Mouse (Mus musculus): ENCODE measurements around the gene Grik1. TPM values are rescaled to one million over a fixed set of nuclear protein-coding genes. Genes with fewer than 3 reads are reported as not detected.

Gene Grik1
- polyA plus RNA-seq, 1 experiment from 2014 or later: 1.0 TPM

GRCm38 (mm10) chr16:87988805-87989204 is 301.3 kb downstream of the Grik1 start:
- peak; percentile 46 for DNase-seq (ENCODE audit: extremely low spot score, low spot score)
- 50% methylated on average over 2 of the region's 2 CpGs for WGBS
- Histone ChIP-seq H3K4me3 (no peak overlapping the region), H3K9me3 (no peaks in the 10 kb centered on the region), H3K27ac (peak overlapping the region; percentile 65; the same call in 1 of the 2 replicates), H3K36me3 (replicated peaks) (no peaks in the 10 kb centered on the region), H3K4me1 (peaks cover 7% of the 10 kb centered on the region), H3K27me3 (ENCODE audit: poor library complexity, severe bottlenecking) (no peaks in the 10 kb centered on the region)

DNA sequence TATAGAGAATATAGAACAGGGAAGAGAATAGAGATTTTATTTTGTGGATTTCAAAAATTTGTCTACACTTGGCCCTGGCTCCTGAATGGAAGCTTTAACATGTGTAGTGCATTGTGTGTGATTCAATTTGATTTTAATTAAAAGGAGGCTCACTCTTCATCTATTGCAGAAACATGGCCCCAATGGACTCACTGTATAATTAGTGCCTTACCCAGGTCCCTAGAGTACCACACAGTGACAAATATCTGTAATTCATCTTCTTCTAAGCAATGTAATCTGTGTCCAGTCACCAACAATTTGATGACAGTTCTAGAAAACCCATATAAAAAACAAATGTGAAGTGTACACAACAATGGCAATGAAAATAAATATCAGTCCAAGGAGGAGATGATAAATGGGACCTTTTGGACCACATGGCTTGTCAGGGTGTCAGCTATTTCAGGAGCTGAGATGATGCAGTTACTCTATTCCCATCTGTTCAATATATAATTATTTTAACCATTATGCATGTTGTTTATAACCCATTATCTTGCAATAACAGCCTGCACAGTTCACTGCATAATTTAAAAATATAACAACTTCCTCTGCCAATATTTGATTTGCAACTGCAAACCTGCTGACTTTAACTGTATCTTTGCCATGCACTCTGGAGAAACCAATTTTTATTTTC is 305.7 kb downstream of the Grik1 start:
- H3K27ac ChIP-seq: no peak overlapping the region
- peaks cover 7% of the 10 kb centered on the region for H3K4me1 ChIP-seq
- H3K36me3 ChIP-seq (replicated peaks): no peaks in the 10 kb centered on the region
- no peak overlapping the region for H3K4me3 ChIP-seq
- H3K9me3 ChIP-seq: no peaks in the 10 kb centered on the region
- no peaks in the 10 kb centered on the region for H3K27me3 ChIP-seq (ENCODE audit: poor library complexity, severe bottlenecking)
- no peak for DNase-seq (ENCODE audit: extremely low spot score, low spot score)

GRCm38 (mm10) chr16:87974076-87974443 is 316.0 kb downstream of the Grik1 start:
- no peak overlapping the region for H3K4me3 ChIP-seq
- no peaks in the 10 kb centered on the region for H3K36me3 ChIP-seq (replicated peaks)
- DNase-seq (ENCODE audit: extremely low spot score, low spot score): no peak
- no peaks in the 10 kb centered on the region for H3K27me3 ChIP-seq (ENCODE audit: poor library complexity, severe bottlenecking)
- H3K27ac ChIP-seq: no peak overlapping the region
- peaks cover 9% of the 10 kb centered on the region; the same call in 1 of the 2 replicates for H3K4me1 ChIP-seq
- 81% methylated on average over 3 of the region's 3 CpGs for WGBS
- no peaks in the 10 kb centered on the region for H3K9me3 ChIP-seq

DNA sequence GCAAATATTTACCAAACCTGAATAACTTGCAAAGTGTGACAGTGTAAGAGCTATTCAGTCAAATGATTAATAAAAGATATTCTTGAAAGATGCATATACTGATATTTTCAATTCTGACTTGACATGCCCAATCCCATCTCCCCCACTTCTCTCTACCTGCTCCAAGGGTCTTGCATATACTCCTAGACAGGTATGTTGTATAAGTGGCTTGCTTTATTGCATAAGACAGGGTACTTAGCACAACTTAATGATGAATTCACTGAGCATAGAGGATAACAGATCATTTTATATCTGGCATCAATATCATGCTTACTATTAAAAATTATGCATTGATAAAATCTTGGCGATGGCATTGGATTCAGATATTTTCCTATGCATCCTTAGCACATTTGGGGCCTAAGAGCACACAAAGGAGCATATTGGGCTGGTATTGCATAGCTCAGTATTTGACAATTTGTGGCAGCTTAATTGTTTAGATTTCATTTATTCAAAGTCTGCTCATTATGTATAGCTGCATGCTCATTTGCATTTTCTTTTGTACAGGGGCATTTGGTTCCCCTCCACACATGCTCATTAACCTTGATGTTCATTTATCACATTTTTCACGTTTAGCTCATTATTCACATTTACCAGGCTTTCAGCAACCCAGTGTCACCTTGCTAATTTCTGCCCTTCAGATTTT is 316.5 kb downstream of the Grik1 start:
- Histone ChIP-seq H3K36me3 (replicated peaks) (no peaks in the 10 kb centered on the region), H3K4me1 (peaks cover 9% of the 10 kb centered on the region; the same call in 1 of the 2 replicates), H3K9me3 (no peaks in the 10 kb centered on the region), H3K27me3 (ENCODE audit: poor library complexity, severe bottlenecking) (no peaks in the 10 kb centered on the region), H3K27ac (no peak overlapping the region), H3K4me3 (no peak overlapping the region)
- no peak for DNase-seq (ENCODE audit: extremely low spot score, low spot score)
- WGBS: 74% methylated on average over 2 of the region's 2 CpGs

GRCm38 (mm10) chr16:87971911-87972310 is 318.2 kb downstream of the Grik1 start:
- DNase-seq (ENCODE audit: extremely low spot score, low spot score): no peak
- no peak overlapping the region for H3K27ac ChIP-seq
- H3K4me1 ChIP-seq: peaks cover 9% of the 10 kb centered on the region; the same call in 1 of the 2 replicates
- H3K36me3 ChIP-seq (replicated peaks): no peaks in the 10 kb centered on the region
- H3K9me3 ChIP-seq: no peaks in the 10 kb centered on the region
- 86% methylated on average over 6 of the region's 6 CpGs for WGBS
- H3K4me3 ChIP-seq: no peak overlapping the region
- H3K27me3 ChIP-seq (ENCODE audit: poor library complexity, severe bottlenecking): no peaks in the 10 kb centered on the region

GRCm38 (mm10) chr16:87969936-87970335 is 320.1 kb downstream of the Grik1 start:
- no peak for DNase-seq (ENCODE audit: extremely low spot score, low spot score)
- Histone ChIP-seq H3K4me3 (no peak overlapping the region), H3K9me3 (no peaks in the 10 kb centered on the region), H3K4me1 (peaks cover 9% of the 10 kb centered on the region; the same call in 1 of the 2 replicates), H3K27me3 (ENCODE audit: poor library complexity, severe bottlenecking) (no peaks in the 10 kb centered on the region), H3K36me3 (replicated peaks) (no peaks in the 10 kb centered on the region), H3K27ac (no peak overlapping the region)
- WGBS: 89% methylated on average over 3 of the region's 3 CpGs

DNA sequence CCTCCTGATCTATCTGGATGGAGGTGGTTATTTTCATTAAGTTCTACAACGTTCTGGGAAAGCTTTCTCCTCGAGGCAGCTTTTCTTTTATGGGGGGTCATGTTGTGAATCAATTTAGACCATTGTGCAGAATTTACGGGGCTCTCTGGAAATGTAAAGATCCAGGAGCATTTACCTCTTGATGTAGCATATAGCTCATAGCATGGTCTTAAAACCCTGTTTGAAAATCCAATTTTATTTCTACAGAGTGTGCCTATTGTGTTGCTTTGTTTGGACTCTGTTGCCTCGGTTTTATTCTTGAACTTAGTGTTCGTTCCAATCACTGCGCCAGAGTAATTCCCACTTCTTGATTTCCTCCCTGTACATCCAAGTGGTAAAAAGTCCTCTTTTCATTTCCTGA is 328.6 kb downstream of the Grik1 start:
- Histone ChIP-seq H3K27me3 (ENCODE audit: poor library complexity, severe bottlenecking) (no peaks in the 10 kb centered on the region), H3K27ac (no peak overlapping the region), H3K4me3 (no peak overlapping the region), H3K36me3 (replicated peaks) (no peaks in the 10 kb centered on the region), H3K9me3 (no peaks in the 10 kb centered on the region), H3K4me1 (no peaks in the 10 kb centered on the region)
- 79% methylated on average over 6 of the region's 6 CpGs for WGBS
- no peak for DNase-seq (ENCODE audit: extremely low spot score, low spot score)

DNA sequence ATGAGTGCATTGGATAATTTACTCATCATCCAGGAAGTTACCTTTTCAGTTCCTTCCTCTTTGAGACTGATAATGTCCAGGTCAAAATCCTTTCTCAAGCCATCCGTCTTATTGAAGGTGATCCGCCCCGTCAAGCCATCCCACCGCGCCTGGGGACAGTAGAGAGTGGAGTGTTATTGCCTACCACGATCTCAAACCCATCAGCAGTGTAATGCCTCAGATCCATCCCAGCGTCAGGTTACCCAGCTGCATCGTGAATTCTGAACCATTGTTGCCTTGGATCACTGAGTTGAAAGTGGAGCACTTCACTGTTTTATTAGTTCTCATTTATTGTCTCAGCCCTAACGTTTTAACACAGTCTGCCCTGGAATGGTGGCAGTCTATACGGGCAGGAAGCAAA is 332.6 kb downstream of the Grik1 start:
- no peaks in the 10 kb centered on the region for H3K27me3 ChIP-seq (ENCODE audit: poor library complexity, severe bottlenecking)
- no peak overlapping the region for H3K27ac ChIP-seq
- H3K9me3 ChIP-seq: no peaks in the 10 kb centered on the region
- no peak overlapping the region for H3K4me3 ChIP-seq
- WGBS: 92% methylated on average over 10 of the region's 10 CpGs
- no peak for DNase-seq (ENCODE audit: extremely low spot score, low spot score)
- H3K4me1 ChIP-seq: no peaks in the 10 kb centered on the region
- H3K36me3 ChIP-seq (replicated peaks): no peaks in the 10 kb centered on the region

GRCm38 (mm10) chr16:87956178-87956577 is 333.9 kb downstream of the Grik1 start:
- WGBS: 85% methylated on average over 5 of the region's 5 CpGs
- no peaks in the 10 kb centered on the region for H3K27me3 ChIP-seq (ENCODE audit: poor library complexity, severe bottlenecking)
- no peak overlapping the region for H3K27ac ChIP-seq
- no peaks in the 10 kb centered on the region for H3K4me1 ChIP-seq
- H3K4me3 ChIP-seq: no peak overlapping the region
- no peaks in the 10 kb centered on the region for H3K9me3 ChIP-seq
- DNase-seq (ENCODE audit: extremely low spot score, low spot score): no peak
- no peaks in the 10 kb centered on the region for H3K36me3 ChIP-seq (replicated peaks)

GRCm38 (mm10) chr16:87954715-87955441 is 335.2 kb downstream of the Grik1 start:
- Histone ChIP-seq H3K36me3 (replicated peaks) (no peaks in the 10 kb centered on the region), H3K27ac (no peak overlapping the region), H3K4me1 (no peaks in the 10 kb centered on the region), H3K9me3 (no peaks in the 10 kb centered on the region), H3K4me3 (no peak overlapping the region), H3K27me3 (ENCODE audit: poor library complexity, severe bottlenecking) (no peaks in the 10 kb centered on the region)
- 94% methylated on average over 9 of the region's 9 CpGs for WGBS
- DNase-seq (ENCODE audit: extremely low spot score, low spot score): no peak

DNA sequence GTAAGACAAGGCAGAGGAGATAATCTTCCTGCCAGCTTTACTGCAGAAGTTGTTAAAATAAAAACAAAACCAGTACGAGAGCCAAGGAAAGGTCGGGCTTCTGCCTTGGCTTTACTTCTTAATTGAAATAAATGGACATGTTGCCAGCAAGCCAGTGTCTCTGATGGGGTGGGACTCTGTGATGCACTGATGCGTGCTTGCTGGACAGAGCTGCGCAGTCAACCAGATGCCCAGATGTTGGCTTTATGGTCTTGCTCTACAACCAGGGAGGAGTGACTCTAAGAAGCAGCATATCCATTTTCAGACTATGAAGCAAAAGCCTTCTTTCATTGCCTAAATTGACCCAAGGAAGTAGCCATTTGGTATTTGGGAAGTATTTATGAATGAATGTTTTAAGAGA is 336.9 kb downstream of the Grik1 start:
- Histone ChIP-seq H3K36me3 (replicated peaks) (no peaks in the 10 kb centered on the region), H3K27ac (no peak overlapping the region), H3K4me1 (no peaks in the 10 kb centered on the region), H3K4me3 (no peak overlapping the region), H3K9me3 (no peaks in the 10 kb centered on the region), H3K27me3 (ENCODE audit: poor library complexity, severe bottlenecking) (no peaks in the 10 kb centered on the region)
- no peak for DNase-seq (ENCODE audit: extremely low spot score, low spot score)
- WGBS: 94% methylated on average over 4 of the region's 4 CpGs

GRCm38 (mm10) chr16:87949881-87950280 is 340.2 kb downstream of the Grik1 start:
- 91% methylated on average over 11 of the region's 11 CpGs for WGBS

DNA sequence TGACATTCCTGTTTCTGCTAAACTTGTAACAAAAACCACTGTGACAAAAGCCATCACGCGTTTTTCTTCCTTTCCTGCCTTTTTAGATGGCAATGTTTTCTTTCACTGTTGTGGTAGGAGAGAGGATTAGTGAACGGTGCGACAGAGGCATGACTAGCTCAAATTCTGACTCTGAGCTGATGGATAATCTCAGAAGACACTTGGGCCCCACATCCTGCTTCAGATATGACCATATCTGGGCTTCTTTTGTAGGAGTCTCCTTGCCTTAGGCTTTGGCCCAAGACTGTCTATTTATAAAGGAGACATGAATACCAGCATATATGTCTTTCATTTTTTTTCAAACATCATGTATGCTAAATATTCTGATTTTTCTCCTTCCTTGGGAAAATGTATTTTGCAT is 341.9 kb downstream of the Grik1 start:
- 78% methylated on average over 4 of the region's 4 CpGs for WGBS
- no peaks in the 10 kb centered on the region for H3K4me1 ChIP-seq
- H3K4me3 ChIP-seq: no peak overlapping the region
- H3K27ac ChIP-seq: no peak overlapping the region
- H3K27me3 ChIP-seq (ENCODE audit: poor library complexity, severe bottlenecking): no peaks in the 10 kb centered on the region
- no peak for DNase-seq (ENCODE audit: extremely low spot score, low spot score)
- H3K9me3 ChIP-seq: no peaks in the 10 kb centered on the region
- no peaks in the 10 kb centered on the region for H3K36me3 ChIP-seq (replicated peaks)

More at GRCm38 (mm10) chr16:87949881-87950280, 340.2 kb downstream of the Grik1 start:
- no peaks in the 10 kb centered on the region for H3K27me3 ChIP-seq (ENCODE audit: poor library complexity, severe bottlenecking)
- no peak for DNase-seq (ENCODE audit: extremely low spot score, low spot score)
- no peak overlapping the region for H3K4me3 ChIP-seq
- H3K9me3 ChIP-seq: no peaks in the 10 kb centered on the region
- H3K27ac ChIP-seq: no peak overlapping the region
- H3K4me1 ChIP-seq: no peaks in the 10 kb centered on the region
- no peaks in the 10 kb centered on the region for H3K36me3 ChIP-seq (replicated peaks)
